Mouse (Mus musculus): ENCODE data around the gene Nid1.

Gene Nid1

GRCm38 (mm10) chr13:13498022-13498421, 60.7 kb downstream of the Nid1 start:
- no peak for DNase-seq (ENCODE audit: low read depth, low spot score)
- Histone ChIP-seq H3K36me3 (ENCODE audit: control insufficient read depth, insufficient read depth, low read length, poor library complexity, severe bottlenecking) (no peaks in the 10 kb centered on the region), H3K27me3 (ENCODE audit: control insufficient read depth, insufficient read depth, low read length, poor library complexity, severe bottlenecking) (no peaks in the 10 kb centered on the region)

- DNase-seq (ENCODE audit: low read depth, low spot score): no peak
- no peaks in the 10 kb centered on the region; the same call in 1 of the 2 replicates for H3K27me3 ChIP-seq (ENCODE audit: control insufficient read depth, insufficient read depth, low read length, poor library complexity, severe bottlenecking)
- H3K36me3 ChIP-seq (ENCODE audit: control insufficient read depth, insufficient read depth, low read length, poor library complexity, severe bottlenecking): no peaks in the 10 kb centered on the region
Measured at GRCm38 (mm10) chr13:13502406-13502805, 65.1 kb downstream of the Nid1 start.

GRCm38 (mm10) chr13:13503695-13504386, 66.5 kb downstream of the Nid1 start:
- no peak for DNase-seq (ENCODE audit: low read depth, low spot score)
- no peaks in the 10 kb centered on the region; the same call in 1 of the 2 replicates for H3K27me3 ChIP-seq (ENCODE audit: control insufficient read depth, insufficient read depth, low read length, poor library complexity, severe bottlenecking)
- no peaks in the 10 kb centered on the region for H3K36me3 ChIP-seq (ENCODE audit: control insufficient read depth, insufficient read depth, low read length, poor library complexity, severe bottlenecking)

GRCm38 (mm10) chr13:13505063-13505462, 67.7 kb downstream of the Nid1 start:
- DNase-seq (ENCODE audit: low read depth, low spot score): no peak

GRCm38 (mm10) chr13:13506556-13506955, 69.2 kb downstream of the Nid1 start:
- Histone ChIP-seq H3K27me3 (ENCODE audit: control insufficient read depth, insufficient read depth, low read length, poor library complexity, severe bottlenecking) (no peaks in the 10 kb centered on the region; the same call in 1 of the 2 replicates), H3K36me3 (ENCODE audit: control insufficient read depth, insufficient read depth, low read length, poor library complexity, severe bottlenecking) (no peaks in the 10 kb centered on the region)
- no peak for DNase-seq (ENCODE audit: low read depth, low spot score)

More at GRCm38 (mm10) chr13:13505063-13505462, 67.7 kb downstream of the Nid1 start:
- no peaks in the 10 kb centered on the region for H3K36me3 ChIP-seq (ENCODE audit: control insufficient read depth, insufficient read depth, low read length, poor library complexity, severe bottlenecking)
- no peaks in the 10 kb centered on the region; the same call in 1 of the 2 replicates for H3K27me3 ChIP-seq (ENCODE audit: control insufficient read depth, insufficient read depth, low read length, poor library complexity, severe bottlenecking)

GRCm38 (mm10) chr13:13514861-13515260, 77.5 kb downstream of the Nid1 start:
- DNase-seq (ENCODE audit: low read depth, low spot score): no peak
- H3K36me3 ChIP-seq (ENCODE audit: control insufficient read depth, insufficient read depth, low read length, poor library complexity, severe bottlenecking): no peaks in the 10 kb centered on the region
- no peaks in the 10 kb centered on the region for H3K27me3 ChIP-seq (ENCODE audit: control insufficient read depth, insufficient read depth, low read length, poor library complexity, severe bottlenecking)

- no peaks in the 10 kb centered on the region for H3K36me3 ChIP-seq (ENCODE audit: control insufficient read depth, insufficient read depth, low read length, poor library complexity, severe bottlenecking)
- peak; percentile 87 for DNase-seq (ENCODE audit: low read depth, low spot score)
- H3K27me3 ChIP-seq (ENCODE audit: control insufficient read depth, insufficient read depth, low read length, poor library complexity, severe bottlenecking): no peaks in the 10 kb centered on the region
Measured at GRCm38 (mm10) chr13:13516376-13517225, 79.2 kb downstream of the Nid1 start.

GRCm38 (mm10) chr13:13518114-13518513, 80.8 kb downstream of the Nid1 start:
- H3K27me3 ChIP-seq (ENCODE audit: control insufficient read depth, insufficient read depth, low read length, poor library complexity, severe bottlenecking): no peaks in the 10 kb centered on the region
- DNase-seq (ENCODE audit: low read depth, low spot score): no peak
- H3K36me3 ChIP-seq (ENCODE audit: control insufficient read depth, insufficient read depth, low read length, poor library complexity, severe bottlenecking): no peaks in the 10 kb centered on the region

GRCm38 (mm10) chr13:13520436-13520835, 83.1 kb downstream of the Nid1 start:
- peak; percentile 76 for DNase-seq (ENCODE audit: low read depth, low spot score)

GRCm38 (mm10) chr13:13523625-13524584, 86.6 kb downstream of the Nid1 start:
- Histone ChIP-seq H3K36me3 (ENCODE audit: control insufficient read depth, insufficient read depth, low read length, poor library complexity, severe bottlenecking) (no peaks in the 10 kb centered on the region), H3K27me3 (ENCODE audit: control insufficient read depth, insufficient read depth, low read length, poor library complexity, severe bottlenecking) (no peaks in the 10 kb centered on the region)
- peak; percentile 82 for DNase-seq (ENCODE audit: low read depth, low spot score)

More at GRCm38 (mm10) chr13:13520436-13520835, 83.1 kb downstream of the Nid1 start:
- H3K36me3 ChIP-seq (ENCODE audit: control insufficient read depth, insufficient read depth, low read length, poor library complexity, severe bottlenecking): no peaks in the 10 kb centered on the region
- H3K27me3 ChIP-seq (ENCODE audit: control insufficient read depth, insufficient read depth, low read length, poor library complexity, severe bottlenecking): no peaks in the 10 kb centered on the region

GRCm38 (mm10) chr13:13525205-13525604, 87.9 kb downstream of the Nid1 start:
- Histone ChIP-seq H3K27me3 (ENCODE audit: control insufficient read depth, insufficient read depth, low read length, poor library complexity, severe bottlenecking) (no peaks in the 10 kb centered on the region), H3K36me3 (ENCODE audit: control insufficient read depth, insufficient read depth, low read length, poor library complexity, severe bottlenecking) (no peaks in the 10 kb centered on the region)
- DNase-seq (ENCODE audit: low read depth, low spot score): no peak

- H3K27me3 ChIP-seq (ENCODE audit: control insufficient read depth, insufficient read depth, low read length, poor library complexity, severe bottlenecking): no peaks in the 10 kb centered on the region
- H3K36me3 ChIP-seq (ENCODE audit: control insufficient read depth, insufficient read depth, low read length, poor library complexity, severe bottlenecking): no peaks in the 10 kb centered on the region
- peak; percentile 10 for DNase-seq (ENCODE audit: low read depth, low spot score)
Measured at GRCm38 (mm10) chr13:13525877-13526276, 88.5 kb downstream of the Nid1 start.

- Histone ChIP-seq H3K27me3 (ENCODE audit: control insufficient read depth, insufficient read depth, low read length, poor library complexity, severe bottlenecking) (no peaks in the 10 kb centered on the region), H3K36me3 (ENCODE audit: control insufficient read depth, insufficient read depth, low read length, poor library complexity, severe bottlenecking) (no peaks in the 10 kb centered on the region)
- peak; percentile 40 for DNase-seq (ENCODE audit: low read depth, low spot score)
Measured at GRCm38 (mm10) chr13:13529115-13529542, 91.8 kb downstream of the Nid1 start.

GRCm38 (mm10) chr13:13530913-13531312, 93.6 kb downstream of the Nid1 start:
- Histone ChIP-seq H3K27me3 (ENCODE audit: control insufficient read depth, insufficient read depth, low read length, poor library complexity, severe bottlenecking) (no peaks in the 10 kb centered on the region), H3K36me3 (ENCODE audit: control insufficient read depth, insufficient read depth, low read length, poor library complexity, severe bottlenecking) (no peaks in the 10 kb centered on the region)
- DNase-seq (ENCODE audit: low read depth, low spot score): no peak

Measured in splenic B cell, adult 2 months (primary cell).